Mouse (Mus musculus): ENCODE measurements at regions not wholly inside any gene's neighbourhood (a gene's known extent, or its start where the extent isn't known, plus 50 kb on each side); places are given as distances from the start of the nearest gene placed in this dataset.

DNA sequence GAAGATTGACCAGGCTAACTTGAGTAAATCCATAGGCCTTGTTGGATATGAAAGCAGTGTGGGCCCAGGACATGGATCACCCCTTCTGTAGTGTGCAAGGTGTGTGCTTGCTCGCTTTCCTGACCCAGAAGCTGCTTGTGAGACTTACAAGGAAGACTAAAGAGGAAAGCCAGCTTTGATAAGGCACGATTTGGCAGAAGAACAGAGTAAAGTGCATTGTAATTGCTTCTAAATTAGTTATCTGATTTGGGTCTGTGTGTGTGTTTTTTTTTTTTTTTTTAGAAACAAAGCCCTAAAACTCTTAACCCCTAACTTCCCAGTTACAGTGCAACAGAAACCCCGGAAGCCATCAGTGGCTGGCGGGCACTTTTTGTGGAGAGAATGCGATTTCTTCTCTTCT lies 283.2 kb downstream of the Pten start:
- H3K4me3 ChIP-seq (replicated peaks; ENCODE audit: insufficient read depth, low read depth, low read length) = no peak overlapping the region
- H3K4me1 ChIP-seq (ENCODE audit: control insufficient read depth, insufficient read depth, low read length) = no peaks in the 10 kb centered on the region
- WGBS = 78% methylated on average over 5 of the region's 5 CpGs
- H3K27ac ChIP-seq (ENCODE audit: insufficient read depth, low read length) = no peak overlapping the region
- H3K27me3 ChIP-seq (ENCODE audit: control insufficient read depth, insufficient read depth, low read length) = no peaks in the 10 kb centered on the region
- TF ChIP-seq CTCF (IDR thresholded peaks at IDR 0.05; ENCODE audit: borderline replicate concordance, insufficient read depth, low read depth, low read length) = no peak
- no peak for TF ChIP-seq POLR2A (IDR thresholded peaks at IDR 0.05; ENCODE audit: borderline replicate concordance, insufficient read depth, low read length)
- no peak for DNase-seq

GRCm38 (mm10) chr19:33040991-33041390 lies 283.7 kb downstream of the Pten start:
- no peak overlapping the region for H3K4me3 ChIP-seq (replicated peaks; ENCODE audit: insufficient read depth, low read depth, low read length)
- WGBS = 80% methylated on average over 6 of the region's 6 CpGs
- H3K27ac ChIP-seq (ENCODE audit: insufficient read depth, low read length) = no peak overlapping the region
- H3K27me3 ChIP-seq (ENCODE audit: control insufficient read depth, insufficient read depth, low read length) = no peaks in the 10 kb centered on the region
- no peak for TF ChIP-seq CTCF (IDR thresholded peaks at IDR 0.05; ENCODE audit: borderline replicate concordance, insufficient read depth, low read depth, low read length)
- TF ChIP-seq POLR2A (IDR thresholded peaks at IDR 0.05; ENCODE audit: borderline replicate concordance, insufficient read depth, low read length) = no peak
- DNase-seq = no peak
- H3K4me1 ChIP-seq (ENCODE audit: control insufficient read depth, insufficient read depth, low read length) = no peaks in the 10 kb centered on the region

DNA sequence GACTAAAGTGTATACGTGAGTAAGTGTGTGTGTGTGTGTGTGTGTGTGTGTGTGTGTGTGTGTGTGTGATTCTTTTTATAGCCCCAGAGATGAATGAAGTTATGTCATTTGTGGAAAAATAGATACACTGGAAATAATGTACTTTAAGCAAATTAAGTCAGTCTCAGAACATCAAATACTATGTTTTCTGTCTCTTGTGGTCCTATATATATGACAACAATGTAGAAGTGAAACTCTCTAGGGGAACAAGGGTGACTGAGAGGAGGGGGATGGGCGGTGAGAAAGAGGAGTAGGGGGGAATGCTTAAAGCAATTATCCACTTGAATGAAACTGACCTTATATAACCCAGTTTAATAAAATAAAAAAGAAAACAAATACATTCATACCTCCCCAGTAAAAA lies 285.5 kb downstream of the Pten start:
- WGBS = 88% methylated on average over 2 of the region's 2 CpGs

GRCm38 (mm10) chr19:33043696-33044095 lies 286.4 kb downstream of the Pten start:
- WGBS = 84% methylated on average over 3 of the region's 3 CpGs
- DNase-seq = no peak
- Histone ChIP-seq H3K4me1 (ENCODE audit: control insufficient read depth, insufficient read depth, low read length) (no peaks in the 10 kb centered on the region), H3K27me3 (ENCODE audit: control insufficient read depth, insufficient read depth, low read length) (no peaks in the 10 kb centered on the region), H3K27ac (ENCODE audit: insufficient read depth, low read length) (no peak overlapping the region), H3K4me3 (replicated peaks; ENCODE audit: insufficient read depth, low read depth, low read length) (no peak overlapping the region)
- no peak for TF ChIP-seq POLR2A (IDR thresholded peaks at IDR 0.05; ENCODE audit: borderline replicate concordance, insufficient read depth, low read length)
- no peak for TF ChIP-seq CTCF (IDR thresholded peaks at IDR 0.05; ENCODE audit: borderline replicate concordance, insufficient read depth, low read depth, low read length)

More for the DNA sequence above, 285.5 kb downstream of the Pten start:
- H3K4me1 ChIP-seq (ENCODE audit: control insufficient read depth, insufficient read depth, low read length) = no peaks in the 10 kb centered on the region
- no peak for DNase-seq
- no peaks in the 10 kb centered on the region for H3K27me3 ChIP-seq (ENCODE audit: control insufficient read depth, insufficient read depth, low read length)
- no peak for TF ChIP-seq CTCF (IDR thresholded peaks at IDR 0.05; ENCODE audit: borderline replicate concordance, insufficient read depth, low read depth, low read length)
- TF ChIP-seq POLR2A (IDR thresholded peaks at IDR 0.05; ENCODE audit: borderline replicate concordance, insufficient read depth, low read length) = no peak
- no peak overlapping the region for H3K4me3 ChIP-seq (replicated peaks; ENCODE audit: insufficient read depth, low read depth, low read length)
- no peak overlapping the region for H3K27ac ChIP-seq (ENCODE audit: insufficient read depth, low read length)

- TF ChIP-seq POLR2A (IDR thresholded peaks at IDR 0.05; ENCODE audit: borderline replicate concordance, insufficient read depth, low read length) = no peak
- TF ChIP-seq CTCF (IDR thresholded peaks at IDR 0.05; ENCODE audit: borderline replicate concordance, insufficient read depth, low read depth, low read length) = no peak
- WGBS = 14% methylated on average over 9 of the region's 9 CpGs
These were observed 291.6 kb downstream of the Pten start for GRCm38 (mm10) chr19:33048754-33049442.

DNA sequence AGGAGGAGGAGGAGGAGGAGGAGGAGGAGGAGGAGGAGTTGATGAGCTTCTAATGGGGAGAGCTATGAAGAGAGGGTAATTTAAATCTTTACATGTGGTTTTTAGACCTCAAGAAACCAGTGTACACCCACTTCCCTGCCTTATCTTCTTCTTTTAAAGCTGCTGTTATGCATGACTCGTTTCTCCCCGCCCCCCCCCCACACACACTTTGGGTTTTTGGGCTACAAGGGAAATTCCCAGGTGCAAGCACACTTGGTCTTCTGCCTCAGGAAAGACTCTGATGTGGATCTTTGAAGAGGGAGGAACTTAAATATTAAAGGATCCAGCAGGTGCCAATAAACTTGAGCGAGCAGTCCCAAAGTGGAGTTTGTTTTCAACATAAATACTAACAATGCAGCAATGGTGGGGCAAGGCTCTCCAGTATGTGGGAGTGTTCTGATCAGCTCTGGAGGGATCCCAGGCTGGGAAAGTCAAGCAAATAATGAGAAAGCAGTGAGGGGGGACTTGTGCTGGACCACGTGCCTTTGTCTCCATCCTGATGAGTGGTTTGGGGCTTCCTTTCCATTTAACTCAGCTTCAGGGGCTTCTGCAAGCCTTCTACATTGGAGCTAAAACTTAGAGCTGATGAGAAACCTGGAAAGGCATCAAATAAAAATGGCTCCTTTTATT lies 296.0 kb downstream of the Pten start:
- no peaks in the 10 kb centered on the region for H3K27me3 ChIP-seq (ENCODE audit: control insufficient read depth, insufficient read depth, low read length)
- no peaks in the 10 kb centered on the region for H3K4me1 ChIP-seq (ENCODE audit: control insufficient read depth, insufficient read depth, low read length)
- WGBS = 63% methylated on average over 4 of the region's 4 CpGs
- DNase-seq = no peak
- no peak overlapping the region for H3K27ac ChIP-seq (ENCODE audit: insufficient read depth, low read length)
- H3K4me3 ChIP-seq (replicated peaks; ENCODE audit: insufficient read depth, low read depth, low read length) = no peak overlapping the region
- TF ChIP-seq CTCF (IDR thresholded peaks at IDR 0.05; ENCODE audit: borderline replicate concordance, insufficient read depth, low read depth, low read length) = no peak
- no peak for TF ChIP-seq POLR2A (IDR thresholded peaks at IDR 0.05; ENCODE audit: borderline replicate concordance, insufficient read depth, low read length)

More at GRCm38 (mm10) chr19:33048754-33049442, 291.6 kb downstream of the Pten start:
- Histone ChIP-seq H3K4me1 (ENCODE audit: control insufficient read depth, insufficient read depth, low read length) (no peaks in the 10 kb centered on the region), H3K4me3 (replicated peaks; ENCODE audit: insufficient read depth, low read depth, low read length) (no peak overlapping the region), H3K27ac (ENCODE audit: insufficient read depth, low read length) (no peak overlapping the region), H3K27me3 (ENCODE audit: control insufficient read depth, insufficient read depth, low read length) (no peaks in the 10 kb centered on the region)
- DNase-seq = no peak

GRCm38 (mm10) chr19:33056372-33056791 lies 299.1 kb downstream of the Pten start:
- no peak for DNase-seq
- TF ChIP-seq CTCF (IDR thresholded peaks at IDR 0.05; ENCODE audit: borderline replicate concordance, insufficient read depth, low read depth, low read length) = no peak
- TF ChIP-seq POLR2A (IDR thresholded peaks at IDR 0.05; ENCODE audit: borderline replicate concordance, insufficient read depth, low read length) = no peak
- WGBS = 67% methylated on average over 10 of the region's 10 CpGs
- Histone ChIP-seq H3K27me3 (ENCODE audit: control insufficient read depth, insufficient read depth, low read length) (no peaks in the 10 kb centered on the region), H3K4me1 (ENCODE audit: control insufficient read depth, insufficient read depth, low read length) (no peaks in the 10 kb centered on the region), H3K27ac (ENCODE audit: insufficient read depth, low read length) (no peak overlapping the region), H3K4me3 (replicated peaks; ENCODE audit: insufficient read depth, low read depth, low read length) (no peak overlapping the region)

- no peak for DNase-seq
- Histone ChIP-seq H3K27me3 (ENCODE audit: control insufficient read depth, insufficient read depth, low read length) (no peaks in the 10 kb centered on the region), H3K27ac (ENCODE audit: insufficient read depth, low read length) (no peak overlapping the region), H3K4me1 (ENCODE audit: control insufficient read depth, insufficient read depth, low read length) (no peaks in the 10 kb centered on the region), H3K4me3 (replicated peaks; ENCODE audit: insufficient read depth, low read depth, low read length) (no peak overlapping the region)
- TF ChIP-seq POLR2A (IDR thresholded peaks at IDR 0.05; ENCODE audit: borderline replicate concordance, insufficient read depth, low read length) (no peak), CTCF (IDR thresholded peaks at IDR 0.05; ENCODE audit: borderline replicate concordance, insufficient read depth, low read depth, low read length) (no peak)
These were observed 303.7 kb downstream of the Pten start for GRCm38 (mm10) chr19:33061006-33061405.
